ENCODE assay signal across 8 mouse cellular contexts in genomic region chr4:155833836-155834235, GRCm38 (mm10). TPM values are rescaled to one million over a fixed set of nuclear protein-coding genes. Genes with fewer than 3 reads are reported as not detected.
DNase-seq lines count a peak whose midpoint lies in the region; ATAC-seq and TF ChIP-seq lines count a peak whose summit lies in the region.

No protein-coding gene starts in this region.

- TF ChIP-seq POLR2A in olfactory bulb, adult 2 months (IDR thresholded peaks at IDR 0.05; ENCODE audit: insufficient read depth, low read depth, low read length): no peak

- in situ Hi-C loops in ES-E14 (cut with MboI; ENCODE audit: low sequenced_read_pairs in 2 of 2, unreplicated experiment in 2 of 2): no loop called here

- H3K4me1 ChIP-seq in ES-E14 (ENCODE audit: control insufficient read depth in 2 of 2, insufficient read depth in 2 of 2, low read length in 2 of 2, poor library complexity in 1 of 2): peaks cover under 1 to 6% of the 10 kb centered on the region in 2 experiments; a peak in 2 of 4 replicates
- H3K4me1 ChIP-seq in forebrain, embryonic 16.5 days (replicated peaks; ENCODE audit: control insufficient read depth, insufficient read depth, low read length): peaks cover 24% of the 10 kb centered on the region
- peaks cover 16% of the 10 kb centered on the region for H3K4me1 ChIP-seq in lung, embryonic 14.5 days (ENCODE audit: insufficient read depth)
- peaks cover 24% of the 10 kb centered on the region for H3K4me1 ChIP-seq in olfactory bulb, adult 2 months (ENCODE audit: control insufficient read depth, insufficient read depth, low read length)

- no peak overlapping the region for H3K4me3 ChIP-seq in ES-E14 (ENCODE audit: insufficient read depth in 1 of 2, low read depth in 1 of 2, low read length in 2 of 2, poor library complexity in 1 of 2, severe bottlenecking in 1 of 2)
- H3K4me3 ChIP-seq in forebrain, embryonic 16.5 days (replicated peaks; ENCODE audit: low read length): no peak overlapping the region
- no peak overlapping the region for H3K4me3 ChIP-seq in layer of hippocampus, adult 2 months
- no peak overlapping the region for H3K4me3 ChIP-seq in lung, embryonic 14.5 days (ENCODE audit: low read depth, low read length)
- H3K4me3 ChIP-seq in olfactory bulb, adult 2 months (ENCODE audit: insufficient read depth, low read depth, low read length): no peak overlapping the region

- no peak for ATAC-seq in forebrain, embryonic 16.5 days
- peak; percentile 44 for ATAC-seq in lung, embryonic 14.5 days (ENCODE audit: insufficient read depth)

- DNase-seq in ES-E14 (ENCODE audit: low read depth, low spot score): no peak
- peak; percentile 68 for DNase-seq in c-Kit-positive CD71-positive TER-119-negative erythroid progenitor cells, embryonic 14.5 days (ENCODE audit: low read depth)
- DNase-seq in heart, postnatal 4 days: peak; percentile 92
- peak; percentile 74 to 80 for DNase-seq in layer of hippocampus, adult 2 months (ENCODE audit: low spot score in 2 of 2)
- peak; percentile 94 for DNase-seq in lung, embryonic 14.5 days
- peak; percentile 73 for DNase-seq in thymus, postnatal 14 days

- no peak overlapping the region for H3K27ac ChIP-seq in ES-E14 (ENCODE audit: insufficient read depth, low read depth, low read length, poor library complexity, severe bottlenecking)
- peak overlapping the region; percentile 16; the same call in 1 of the 2 replicates for H3K27ac ChIP-seq in forebrain, embryonic 16.5 days (ENCODE audit: low read length)
- H3K27ac ChIP-seq in layer of hippocampus, adult 2 months: peak overlapping the region; percentile 79
- H3K27ac ChIP-seq in lung, embryonic 14.5 days (ENCODE audit: low read depth): peak overlapping the region; percentile 82
- peak overlapping the region; percentile 29 for H3K27ac ChIP-seq in olfactory bulb, adult 2 months (ENCODE audit: insufficient read depth, low read depth, low read length)

- WGBS in forebrain, embryonic 16.5 days: 35% methylated on average over 2 of the region's 2 CpGs
- 12% methylated on average over 2 of the region's 2 CpGs for WGBS in lung, embryonic 14.5 days
- 17% methylated on average over 2 of the region's 2 CpGs for WGBS in olfactory bulb, adult 2 months

- peak; percentile 87 for TF ChIP-seq CTCF in layer of hippocampus, adult 2 months (conservative IDR thresholded peaks at IDR 0.05)
- peak; percentile 83 for TF ChIP-seq CTCF in lung, embryonic 14.5 days (IDR thresholded peaks at IDR 0.05; ENCODE audit: low read depth)
- 0 out of 2 replicates have a peak, but pooled peaks have one; percentile 8 for TF ChIP-seq CTCF in olfactory bulb, adult 2 months (IDR thresholded peaks at IDR 0.05; ENCODE audit: insufficient read depth, low read depth, low read length)

- no peak overlapping the region for H3K9ac ChIP-seq in ES-E14 (ENCODE audit: insufficient read depth, low read depth, low read length, poor library complexity, severe bottlenecking)
- no peak overlapping the region for H3K9ac ChIP-seq in forebrain, embryonic 16.5 days (replicated peaks; ENCODE audit: low read depth, low read length)
- no peak overlapping the region for H3K9ac ChIP-seq in lung, embryonic 14.5 days

- H3K9me3 ChIP-seq in ES-E14 (ENCODE audit: control insufficient read depth, insufficient read depth, low read depth, low read length): no peaks in the 10 kb centered on the region
- no peaks in the 10 kb centered on the region for H3K9me3 ChIP-seq in forebrain, embryonic 16.5 days (ENCODE audit: control insufficient read depth, low read length)
- no peaks in the 10 kb centered on the region for H3K9me3 ChIP-seq in lung, embryonic 14.5 days (ENCODE audit: low read depth, low read length)

- H3K4me2 ChIP-seq in forebrain, embryonic 16.5 days (ENCODE audit: low read length): no peak overlapping the region
- H3K4me2 ChIP-seq in lung, embryonic 14.5 days: peak overlapping the region; percentile 40

- H3K36me3 ChIP-seq in ES-E14 (ENCODE audit: control insufficient read depth, insufficient read depth, low read length, poor library complexity, severe bottlenecking): peaks cover 2% of the 10 kb centered on the region; the same call in 1 of the 2 replicates
- no peaks in the 10 kb centered on the region; the same call in 1 of the 2 replicates for H3K36me3 ChIP-seq in forebrain, embryonic 16.5 days (ENCODE audit: control insufficient read depth, insufficient read depth)
- H3K36me3 ChIP-seq in lung, embryonic 14.5 days (ENCODE audit: insufficient read depth): peaks cover 10% of the 10 kb centered on the region

- H3K27me3 ChIP-seq in forebrain, embryonic 16.5 days (replicated peaks; ENCODE audit: control insufficient read depth, insufficient read depth, low read length): no peaks in the 10 kb centered on the region
- no peaks in the 10 kb centered on the region for H3K27me3 ChIP-seq in lung, embryonic 14.5 days (ENCODE audit: insufficient read depth, low read length)

TF ChIP-seq in ES-E14, 5 proteins besides CTCF, POLR2A, EP300 and RAD21:
- TF ChIP-seq CHD2 (IDR thresholded peaks at IDR 0.05; ENCODE audit: low read depth, low read length) (peak; percentile 73), ZC3H11A (IDR thresholded peaks at IDR 0.05; ENCODE audit: borderline replicate concordance, low read depth, low read length) (no peak), ZNF384 (IDR thresholded peaks at IDR 0.05; ENCODE audit: low read depth, low read length) (no peak)

RNA-seq across cellular contexts. Expression of gene Aurkaip1, which starts 2.8 kb away (rescaled TPM):
- 156 and 162 TPM in 2 replicates for total RNA-seq in ES-E14 (2012; rRNA removed)
- polyA plus RNA-seq in forebrain, embryonic 16.5 days (2015; fragmentation: Nextera tagmentation; extraction: Ambion mirVana): 111 and 121 TPM in 2 replicates
- 10 to 100 TPM; 78.9 to 84.2 TPM for total RNA-seq in heart, postnatal 4 days (2021)
- total RNA-seq in layer of hippocampus, adult 2 months (2021): 100 to 1,000 TPM; 102 to 105 TPM
- 124 and 136 TPM in 2 replicates for polyA plus RNA-seq in lung, embryonic 14.5 days (2014; fragmentation: Nextera tagmentation; extraction: Ambion mirVana)
- not detected in 2 replicates for polyA plus RNA-seq in olfactory bulb, adult 2 months (2012; ENCODE audit: insufficient read depth, insufficient read length, low replicate concordance, missing spikeins)

RNA-seq across cellular contexts. Expression of gene Mxra8, which starts 5.6 kb away (rescaled TPM):
- total RNA-seq in ES-E14 (2012; rRNA removed): 14.2 and 14.4 TPM in 2 replicates
- 16.9 and 19.8 TPM in 2 replicates for polyA plus RNA-seq in forebrain, embryonic 16.5 days (2015; fragmentation: Nextera tagmentation; extraction: Ambion mirVana)
- total RNA-seq in heart, postnatal 4 days (2021): 10 to 100 TPM; 49.4 to 49.5 TPM
- 10 to 100 TPM in 1 of 2 experiments, 1 to 10 TPM in 1; 8.4 to 10.6 TPM for total RNA-seq in layer of hippocampus, adult 2 months (2021)
- polyA plus RNA-seq in lung, embryonic 14.5 days (2014; fragmentation: Nextera tagmentation; extraction: Ambion mirVana): 148 and 155 TPM in 2 replicates
- not detected in 2 replicates for polyA plus RNA-seq in olfactory bulb, adult 2 months (2012; ENCODE audit: insufficient read depth, insufficient read length, low replicate concordance, missing spikeins)

RNA-seq across cellular contexts. Expression of gene Dvl1, which starts 13.4 kb away (rescaled TPM):
- 49.8 and 88.0 TPM in 2 replicates for total RNA-seq in ES-E14 (2012; rRNA removed)
- polyA plus RNA-seq in forebrain, embryonic 16.5 days (2015; fragmentation: Nextera tagmentation; extraction: Ambion mirVana): 7.0 and 10.0 TPM in 2 replicates
- total RNA-seq in heart, postnatal 4 days (2021): 10 to 100 TPM; 32.8 to 33.2 TPM
- total RNA-seq in layer of hippocampus, adult 2 months (2021): 10 to 100 TPM; 80.8 to 81.9 TPM
- polyA plus RNA-seq in lung, embryonic 14.5 days (2014; fragmentation: Nextera tagmentation; extraction: Ambion mirVana): 11.3 and 17.8 TPM in 2 replicates
- not detected in 2 replicates for polyA plus RNA-seq in olfactory bulb, adult 2 months (2012; ENCODE audit: insufficient read depth, insufficient read length, low replicate concordance, missing spikeins)

RNA-seq across cellular contexts. Expression of gene Ccnl2, which starts 21.5 kb away (rescaled TPM):
- 103 and 171 TPM in 2 replicates for total RNA-seq in ES-E14 (2012; rRNA removed)
- polyA plus RNA-seq in forebrain, embryonic 16.5 days (2015; fragmentation: Nextera tagmentation; extraction: Ambion mirVana): 176 and 188 TPM in 2 replicates
- total RNA-seq in heart, postnatal 4 days (2021): 10 to 100 TPM; 58.2 to 59.4 TPM
- total RNA-seq in layer of hippocampus, adult 2 months (2021): 10 to 100 TPM; 79.4 to 94.2 TPM
- polyA plus RNA-seq in lung, embryonic 14.5 days (2014; fragmentation: Nextera tagmentation; extraction: Ambion mirVana): 172 and 174 TPM in 2 replicates
- 186 and 258 TPM in 2 replicates for polyA plus RNA-seq in olfactory bulb, adult 2 months (2012; ENCODE audit: insufficient read depth, insufficient read length, low replicate concordance, missing spikeins)

RNA-seq across cellular contexts. Expression of gene Tas1r3, which starts 29.3 kb away (rescaled TPM):
- total RNA-seq in ES-E14 (2012; rRNA removed): 0.40 and 0.58 TPM in 2 replicates
- 0.72 and 0.84 TPM in 2 replicates for polyA plus RNA-seq in forebrain, embryonic 16.5 days (2015; fragmentation: Nextera tagmentation; extraction: Ambion mirVana)
- total RNA-seq in heart, postnatal 4 days (2021): under 1 TPM; 0.14 to 0.20 TPM
- total RNA-seq in layer of hippocampus, adult 2 months (2021): under 1 TPM; 0.33 to 0.44 TPM
- polyA plus RNA-seq in lung, embryonic 14.5 days (2014; fragmentation: Nextera tagmentation; extraction: Ambion mirVana): 0.16 and 0.22 TPM in 2 replicates
- not detected in 2 replicates for polyA plus RNA-seq in olfactory bulb, adult 2 months (2012; ENCODE audit: insufficient read depth, insufficient read length, low replicate concordance, missing spikeins)

Comparison
In these comparisons a context has a peak if more than half of its experiments do, and no peak if none do; other contexts are left out.
1. CTCF ChIP-seq: peak in every context shown above with its lines; median percentile 87 in layer of hippocampus, adult 2 months; 83 in lung, embryonic 14.5 days; 8 in olfactory bulb, adult 2 months.